Mouse (Mus musculus) lung, adult 2 months (tissue): ENCODE results near the gene Rlim. TPM values are rescaled to one million over a fixed set of nuclear protein-coding genes. Genes with fewer than 3 reads are reported as not detected.

Experiments
- DNase-seq: peaks from one replicate; pipeline ENCODE4 v3.0.0; 2022
- H3K4me1 ChIP-seq: fragments of 200-500 bp; 2 replicates; pipeline ENCODE4 v1.6.1; 2011; ENCODE audit warnings: low read length; ENCODE audit not compliant: control insufficient read depth, insufficient read depth
- H3K4me3 ChIP-seq: fragments of 200-500 bp; replicated peaks from 2 replicates; pipeline ENCODE3; 2011; ENCODE audit warnings: low read depth, mild to moderate bottlenecking, control low read depth, low read length; ENCODE audit errors: extremely low read depth
- CTCF ChIP-seq: fragments of 200-500 bp; IDR thresholded peaks from 2 replicates; pipeline ENCODE4 v1.5.1; 2011; ENCODE audit warnings: mild to moderate bottlenecking, low read length, control low read depth; ENCODE audit not compliant: insufficient read depth
- POLR2A ChIP-seq: fragments of 200-500 bp; IDR thresholded peaks from 2 replicates; pipeline ENCODE4 v1.6.1; 2011; ENCODE audit warnings: low read depth, mild to moderate bottlenecking, control low read depth, low read length, borderline replicate concordance; ENCODE audit errors: extremely low read depth
- WGBS: fragments of 180-500 bp; shearing (Covaris S2); methylation state at CpG from one replicate; pipeline ENCODE4 v1.1.7; 2018; 5-methylcytosine and 5-hydroxymethylcytosine counted together
- polyA plus RNA-seq: library from polyadenylated mRNA; depleted of rRNA; stranded (reverse); fragments of >200 nt; gene quantifications from 2 replicates; pipeline ENCODE4 v1.2.3, GENCODE M21; 2012; rRNA removed

Rlim gene
- polyA plus RNA-seq, 1 experiment = 7.3 TPM

DNA sequence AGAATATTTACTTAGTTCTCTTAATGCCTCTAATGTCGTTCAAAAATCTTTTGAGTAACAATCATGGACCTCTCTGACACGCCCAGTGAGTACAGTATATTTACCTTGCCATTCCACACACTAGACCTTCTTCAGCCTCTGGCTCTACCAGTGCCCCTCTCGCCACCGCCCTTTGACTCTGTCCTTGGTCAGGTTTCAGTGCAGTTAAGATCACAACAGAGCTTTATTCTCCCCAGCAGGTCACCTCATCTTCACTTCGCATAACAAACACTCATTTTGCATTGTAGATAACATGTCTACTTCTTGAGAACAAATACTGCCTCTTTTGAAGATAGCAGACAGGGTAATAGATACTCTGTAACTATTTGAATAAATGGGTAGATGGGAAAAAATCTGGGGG, 3.9 kb upstream of the Rlim start:
- Histone ChIP-seq H3K4me1 (no peaks in the 10 kb centered on the region), H3K4me3 (no peak overlapping the region)
- WGBS = 53% methylated on average over 5 of the region's 5 CpGs
- no peak for DNase-seq
- TF ChIP-seq POLR2A = no peak
- no peak for TF ChIP-seq CTCF

DNA sequence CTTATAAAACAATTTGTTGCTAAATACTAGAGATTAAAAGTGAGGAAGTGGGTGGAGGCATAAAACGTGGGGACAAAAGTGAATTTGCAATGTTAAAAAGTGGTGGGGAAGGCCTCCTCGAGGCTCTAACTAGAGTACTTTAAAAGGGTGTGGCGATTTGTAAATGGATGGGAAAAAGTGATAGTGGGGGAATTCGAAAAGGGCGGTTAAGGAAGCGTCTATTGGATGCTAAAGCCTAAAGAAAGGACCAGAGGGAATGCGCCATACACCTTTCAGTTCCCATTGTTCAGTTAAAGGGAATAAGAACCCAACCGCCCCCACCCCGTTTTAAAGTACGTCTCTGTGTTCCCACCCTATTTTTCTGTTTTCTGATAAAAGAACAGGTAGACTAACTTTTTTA, 722 bp upstream of the Rlim start:
- DNase-seq = no peak
- 68% methylated on average over 10 of the region's 10 CpGs for WGBS
- Histone ChIP-seq H3K4me1 (no peaks in the 10 kb centered on the region), H3K4me3 (peak overlapping the region; percentile 74)
- no peak for TF ChIP-seq POLR2A

DNA sequence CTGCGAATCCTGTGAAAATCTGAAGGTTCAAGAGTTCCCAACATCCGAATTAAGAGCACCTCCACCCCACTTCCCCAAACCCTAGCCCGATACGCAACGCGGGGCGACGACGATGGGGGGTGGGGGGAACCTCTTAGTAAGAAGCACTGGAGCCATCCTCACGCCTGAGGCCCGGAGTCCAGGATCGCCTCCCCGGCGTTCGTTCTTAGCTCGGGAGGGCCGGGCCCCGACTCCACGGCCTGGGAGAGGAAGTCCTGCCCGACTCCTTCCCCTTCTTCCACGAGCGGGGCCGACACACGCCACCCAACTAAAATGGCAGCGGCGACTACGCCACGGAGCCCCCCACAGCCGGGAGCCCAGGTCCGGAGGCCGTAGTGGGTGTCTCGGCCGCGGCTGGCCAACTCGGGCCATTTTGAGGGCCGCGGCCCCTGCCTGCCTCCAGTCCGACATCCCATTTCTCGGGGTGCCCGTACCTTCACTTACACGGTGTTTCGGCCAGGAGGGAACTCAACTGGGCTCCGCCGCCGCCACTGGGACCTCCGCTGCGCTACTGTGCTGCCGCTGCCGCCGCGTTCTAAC, 405 bp downstream of the Rlim start:
- DNase-seq = no peak
- H3K4me3 ChIP-seq = peak overlapping the region; percentile 93
- WGBS = 25% methylated on average over 49 of the region's 51 CpGs
- TF ChIP-seq CTCF = no peak
- TF ChIP-seq POLR2A = no peak
- H3K4me1 ChIP-seq = no peaks in the 10 kb centered on the region

DNA sequence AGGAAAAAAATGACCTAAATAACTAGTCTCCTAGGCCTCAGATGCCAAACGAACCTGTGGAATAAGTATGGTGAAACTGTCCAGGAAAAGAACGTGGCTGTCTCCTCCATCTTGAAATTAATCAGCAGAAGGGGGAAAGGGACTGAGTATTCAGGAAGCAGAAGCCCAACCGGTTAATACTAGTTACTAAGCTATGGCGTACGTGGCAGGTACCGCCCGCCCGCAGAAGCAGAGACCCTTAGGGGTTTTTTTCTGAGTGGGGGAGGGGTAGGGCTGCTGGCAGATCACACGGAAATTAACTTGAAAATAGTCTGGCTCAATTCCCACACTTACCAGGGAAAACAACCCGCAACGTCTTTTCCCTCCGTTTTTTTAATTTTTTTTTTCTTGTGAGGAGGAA, 1.0 kb downstream of the Rlim start:
- 29% methylated on average over 12 of the region's 12 CpGs for WGBS
- H3K4me1 ChIP-seq = no peaks in the 10 kb centered on the region
- H3K4me3 ChIP-seq = peak overlapping the region; percentile 93
- DNase-seq = no peak
- TF ChIP-seq CTCF (no peak), POLR2A (no peak)

DNA sequence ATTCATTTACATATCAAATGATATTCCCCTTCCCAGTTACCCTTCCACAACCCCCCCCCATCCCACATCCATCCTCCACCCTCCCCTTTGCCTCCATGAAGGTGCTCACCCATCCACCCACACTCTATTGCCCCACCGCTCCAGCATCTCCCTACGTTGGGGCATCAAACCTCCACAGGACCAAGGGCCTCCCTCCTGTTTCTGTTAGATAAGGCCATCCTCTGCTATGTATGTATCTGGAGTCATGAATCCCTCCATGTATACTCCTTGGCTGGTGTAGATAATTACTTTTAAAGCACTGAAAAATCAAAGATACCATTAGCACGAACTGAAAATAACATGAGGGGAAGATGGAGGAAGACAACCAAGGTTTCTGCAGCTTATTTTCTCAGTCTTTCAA, 41.4 kb downstream of the Rlim start:
- TF ChIP-seq CTCF (no peak), POLR2A (no peak)
- WGBS = 84% methylated on average over 3 of the region's 3 CpGs
- Histone ChIP-seq H3K4me1 (no peaks in the 10 kb centered on the region), H3K4me3 (no peak overlapping the region)
- no peak for DNase-seq

DNA sequence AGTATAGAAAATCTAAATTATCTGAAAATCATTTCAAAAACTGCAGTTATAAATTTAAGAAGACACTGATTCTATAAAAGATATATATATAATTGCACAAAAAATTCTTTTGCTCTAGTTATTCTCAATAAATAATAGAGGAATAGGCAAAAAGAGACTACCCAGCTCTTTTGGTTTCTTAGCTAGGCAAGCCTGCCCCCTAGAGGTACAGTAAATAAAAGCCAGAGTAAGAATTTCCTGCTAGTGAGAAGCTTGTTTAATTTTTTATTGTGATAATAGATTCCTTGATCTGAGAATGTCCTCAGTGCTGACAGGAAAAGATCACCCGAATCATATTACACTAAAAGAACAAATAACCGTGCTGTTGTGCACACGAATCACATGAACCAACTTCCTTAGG, 43.8 kb downstream of the Rlim start:
- WGBS = 23% methylated on average over 3 of the region's 3 CpGs
- no peak for DNase-seq
- Histone ChIP-seq H3K4me1 (no peaks in the 10 kb centered on the region), H3K4me3 (no peak overlapping the region)
- TF ChIP-seq CTCF = no peak
- no peak for TF ChIP-seq POLR2A

DNA sequence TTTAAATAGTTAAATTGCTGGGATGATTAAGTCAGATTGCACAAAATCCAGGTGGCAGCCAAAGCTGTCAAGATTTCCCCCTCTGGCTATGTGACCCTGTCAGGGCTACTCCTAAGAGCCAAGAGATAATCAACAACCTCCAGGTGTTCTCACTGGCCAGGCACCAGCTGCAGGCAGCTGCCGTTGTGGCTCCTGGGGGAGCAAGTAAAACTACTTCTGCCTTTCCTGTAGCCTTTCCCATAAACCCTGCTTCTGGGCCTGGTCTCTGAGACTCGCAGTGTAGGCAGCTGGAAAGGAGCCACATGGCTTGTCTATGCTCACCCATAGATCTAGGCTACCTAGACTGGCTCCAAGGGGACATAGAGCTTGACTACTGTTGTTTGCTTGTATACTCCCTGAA, 58.6 kb downstream of the Rlim start:
- 35% methylated on average over 2 of the region's 2 CpGs for WGBS
- H3K4me1 ChIP-seq = no peaks in the 10 kb centered on the region
- DNase-seq = no peak
- no peak for TF ChIP-seq POLR2A
- no peak for TF ChIP-seq CTCF
- no peak overlapping the region for H3K4me3 ChIP-seq

DNA sequence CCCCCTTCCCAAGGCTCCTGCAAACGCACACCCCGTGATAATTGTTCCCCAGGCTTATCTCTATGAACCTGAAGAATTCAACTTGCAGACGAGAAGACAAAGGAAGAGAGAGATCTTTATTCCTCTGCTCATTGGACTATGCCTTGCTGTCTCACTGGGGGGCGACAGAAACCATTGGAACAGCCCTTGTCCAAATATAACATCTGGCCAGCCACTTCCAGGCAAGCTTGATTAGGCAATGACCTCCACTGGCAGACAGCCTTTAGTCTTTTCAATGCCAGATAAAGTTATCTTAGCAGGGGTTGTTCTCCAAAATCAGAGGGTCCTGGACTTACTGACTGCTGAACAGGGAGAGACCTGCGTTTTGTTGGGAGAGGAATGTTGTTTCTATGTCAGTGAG, 62.1 kb downstream of the Rlim start:
- H3K4me1 ChIP-seq = no peaks in the 10 kb centered on the region
- no peak overlapping the region for H3K4me3 ChIP-seq
- no peak for TF ChIP-seq POLR2A
- peak; percentile 27; the same call in 1 of the 2 replicates for TF ChIP-seq CTCF
- DNase-seq = peak; percentile 6
- 42% methylated on average over 5 of the region's 5 CpGs for WGBS

DNA sequence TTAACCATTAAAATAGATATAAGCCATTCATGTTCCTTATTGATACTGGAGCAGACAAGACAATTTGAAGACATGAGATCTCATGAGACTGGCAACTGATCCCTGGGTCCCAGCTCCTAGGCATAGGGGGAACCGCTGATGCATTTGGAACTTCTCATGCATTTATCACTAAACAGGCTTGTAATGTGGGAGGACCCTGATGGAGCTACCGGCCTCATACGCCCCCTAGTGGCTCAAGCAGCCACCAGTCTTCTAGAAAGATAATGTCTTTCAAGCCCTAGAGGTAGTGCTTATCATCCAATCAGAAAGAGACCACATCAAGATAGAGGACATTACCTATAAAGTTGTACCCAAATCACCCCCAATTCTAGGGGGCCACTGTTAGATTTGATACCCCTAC, 66.3 kb downstream of the Rlim start:
- 13% methylated on average over 3 of the region's 3 CpGs for WGBS
- peak; percentile 15 for DNase-seq
- Histone ChIP-seq H3K4me3 (no peak overlapping the region), H3K4me1 (no peaks in the 10 kb centered on the region)
- TF ChIP-seq CTCF = peak; percentile 57
- TF ChIP-seq POLR2A = no peak

Other genes starting within 250 kb of the Rlim start
- gene Slc16a2, start 159.3 kb downstream of the Rlim start, polyA plus RNA-seq = 32.6 and 35.0 TPM in 2 replicates
- gene Nexmif, start 219.9 kb upstream of the Rlim start, polyA plus RNA-seq = 0.71 and 0.87 TPM in 2 replicates